Mouse (Mus musculus) kidney, adult 2 months (tissue): ENCODE data around the gene Numb. TPM values are rescaled to one million over a fixed set of nuclear protein-coding genes. Genes with fewer than 3 reads are reported as not detected.

Experiments used
- DNase-seq: peaks from one replicate; pipeline ENCODE4 v3.0.0; 2021
- H3K27ac ChIP-seq: fragments of 200-500 bp; 2 replicates; pipeline ENCODE4 v1.5.1; 2012; ENCODE audit warnings: low read depth, low read length, control low read depth, inconsistent platforms; ENCODE audit not compliant: insufficient read depth
- H3K27me3 ChIP-seq: fragments of 200-500 bp; replicated peaks from 2 replicates; pipeline ENCODE4 v1.6.1; 2012; ENCODE audit warnings: mild to moderate bottlenecking, moderate library complexity, low read length, inconsistent platforms; ENCODE audit not compliant: control insufficient read depth, insufficient read depth
- H3K36me3 ChIP-seq: fragments of 200-500 bp; 2 replicates; pipeline ENCODE4 v1.6.1; 2012; ENCODE audit warnings: mild to moderate bottlenecking, moderate library complexity, low read length, inconsistent platforms; ENCODE audit not compliant: control insufficient read depth, insufficient read depth
- H3K4me1 ChIP-seq: fragments of 200-500 bp; 2 replicates; pipeline ENCODE4 v1.6.1; 2011; ENCODE audit warnings: low read length; ENCODE audit not compliant: control insufficient read depth, insufficient read depth
- H3K4me3 ChIP-seq: fragments of 200-500 bp; 2 replicates; pipeline ENCODE4 v1.5.1; 2011; ENCODE audit warnings: mild to moderate bottlenecking, low read depth, low read length, control low read depth; ENCODE audit not compliant: insufficient read depth
- CTCF ChIP-seq: fragments of 200-500 bp; conservative IDR thresholded peaks from 2 replicates; pipeline ENCODE4 v1.5.1; 2011; ENCODE audit warnings: low read depth, mild to moderate bottlenecking, control low read depth, low read length, moderate library complexity, mixed read lengths; ENCODE audit not compliant: insufficient read depth, insufficient read length
- POLR2A ChIP-seq: fragments of 200-500 bp; IDR thresholded peaks from one replicate; pipeline ENCODE4 v1.6.1; 2011; ENCODE audit warnings: low read depth, low read length, control low read depth
- WGBS: fragments of 180-500 bp; shearing (Covaris S2); methylation state at CpG from one replicate; pipeline ENCODE4 v1.1.7; 2018; 5-methylcytosine and 5-hydroxymethylcytosine counted together
- polyA plus RNA-seq: library from polyadenylated mRNA; depleted of rRNA; stranded (reverse); fragments of >200 nt; gene quantifications from 2 replicates; pipeline ENCODE4 v1.2.3, GENCODE M21; 2012

Numb gene
- polyA plus RNA-seq, 1 experiment = 63.7 TPM

DNA sequence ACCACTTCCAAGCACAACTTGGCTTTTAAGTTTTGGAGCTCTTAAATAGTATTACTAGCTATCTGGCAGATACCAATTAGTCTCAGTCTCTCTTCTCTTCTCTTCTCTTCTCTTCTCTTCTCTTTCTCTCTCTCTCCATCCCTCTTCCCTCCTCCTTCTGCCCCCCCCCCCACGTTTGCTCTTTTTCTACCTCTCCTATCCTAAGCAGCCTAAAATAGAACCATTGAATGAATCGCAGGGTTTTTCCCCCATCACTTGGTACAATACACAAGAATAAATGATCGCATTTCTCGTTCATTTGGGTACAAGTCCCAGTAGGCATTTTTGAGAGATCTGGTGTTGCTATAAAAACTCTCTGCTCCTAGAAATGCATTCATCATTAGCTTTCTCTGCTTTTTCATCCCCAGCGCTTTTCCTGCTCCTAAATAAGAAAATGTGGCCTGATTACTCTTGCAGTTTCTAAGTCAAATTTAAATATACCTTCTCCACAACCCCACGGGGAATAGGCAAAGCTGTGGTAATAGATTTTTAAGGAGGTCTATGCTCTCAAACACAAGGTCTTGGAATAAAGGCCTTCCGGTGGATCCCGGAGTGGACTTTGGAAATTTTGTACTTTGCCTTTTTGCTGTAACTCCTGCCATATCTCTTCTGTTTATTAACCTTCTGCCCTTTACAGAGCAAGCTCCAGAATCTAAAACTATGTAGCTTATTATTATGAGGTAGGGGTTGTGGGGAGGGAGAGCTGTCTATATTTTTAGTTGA is 1.2 kb upstream of the Numb start:
- peak overlapping the region; percentile 69 for H3K27ac ChIP-seq
- no peaks in the 10 kb centered on the region for H3K27me3 ChIP-seq
- DNase-seq = peak; percentile 80
- WGBS = 24% methylated on average over 8 of the region's 8 CpGs
- TF ChIP-seq CTCF = no peak
- no peak for TF ChIP-seq POLR2A
- H3K36me3 ChIP-seq = no peaks in the 10 kb centered on the region
- H3K4me3 ChIP-seq = no peak overlapping the region; the same call in 1 of the 2 replicates
- H3K4me1 ChIP-seq = peaks cover 22% of the 10 kb centered on the region

DNA sequence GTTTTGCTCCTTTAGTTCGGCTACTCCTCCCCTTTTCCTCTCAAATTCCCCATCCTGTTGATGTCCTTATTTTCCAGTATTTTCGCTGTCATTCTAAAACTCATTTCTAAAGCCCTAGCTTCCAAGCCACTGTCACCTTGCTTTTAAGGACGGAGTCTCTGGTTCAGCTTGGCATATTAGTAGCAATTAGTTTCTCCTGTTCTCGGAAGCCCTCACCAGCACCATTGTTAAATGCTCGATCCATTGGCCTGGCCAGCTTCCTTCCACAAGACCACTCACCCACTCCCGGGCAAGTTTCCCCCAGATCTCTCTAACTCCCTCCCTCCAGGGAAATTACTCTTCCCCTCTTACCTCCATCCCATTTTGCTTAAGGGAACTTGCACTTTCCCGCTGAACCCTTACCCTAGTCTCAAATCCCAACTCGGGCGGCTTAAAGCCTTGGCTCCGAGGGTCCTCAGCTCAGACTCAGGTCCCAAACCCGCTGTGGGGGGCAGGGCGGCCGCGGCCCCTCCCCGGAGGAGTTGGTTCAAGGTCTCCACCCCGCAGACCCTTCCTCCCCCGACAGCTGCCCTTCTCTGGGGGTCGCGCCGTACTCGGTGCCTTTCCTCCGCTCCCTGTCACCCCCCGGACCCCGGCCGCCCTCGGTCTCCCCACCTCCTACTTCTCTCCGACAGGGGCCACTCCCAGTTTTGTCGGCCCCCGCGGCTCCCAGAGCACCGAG is 853 bp downstream of the Numb start:
- DNase-seq = no peak
- peak overlapping the region; percentile 67 for H3K4me3 ChIP-seq
- H3K36me3 ChIP-seq = no peaks in the 10 kb centered on the region
- 2% methylated on average over 31 of the region's 31 CpGs for WGBS
- peak overlapping the region; percentile 80 for H3K27ac ChIP-seq
- peaks cover 18% of the 10 kb centered on the region for H3K4me1 ChIP-seq
- TF ChIP-seq POLR2A = no peak
- no peak for TF ChIP-seq CTCF
- no peaks in the 10 kb centered on the region for H3K27me3 ChIP-seq

DNA sequence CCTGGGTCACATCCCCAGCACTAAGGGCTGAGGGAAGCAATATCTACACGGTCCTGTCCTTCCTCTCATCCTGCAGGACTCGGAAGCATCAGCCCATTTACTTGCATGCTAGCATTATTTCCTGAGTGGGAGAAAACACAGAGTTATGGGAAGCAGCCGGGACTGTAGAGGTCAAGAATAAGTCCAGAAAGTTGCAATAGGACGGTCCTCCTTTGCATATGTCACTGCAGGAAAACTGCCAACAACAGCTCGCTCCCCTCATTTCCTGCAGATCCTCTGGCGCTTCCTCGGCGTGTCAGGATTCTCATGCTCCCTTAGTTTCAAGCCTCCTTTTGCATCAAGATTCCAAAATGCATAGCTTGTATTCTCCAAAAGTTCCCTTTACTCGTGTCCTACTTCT is 4.8 kb downstream of the Numb start:
- 53% methylated on average over 9 of the region's 9 CpGs for WGBS
- peak; percentile 52 for DNase-seq
- H3K4me3 ChIP-seq = no peak overlapping the region
- H3K27me3 ChIP-seq = no peaks in the 10 kb centered on the region
- H3K4me1 ChIP-seq = peaks cover 20% of the 10 kb centered on the region
- no peak for TF ChIP-seq POLR2A
- no peak for TF ChIP-seq CTCF
- H3K36me3 ChIP-seq = no peaks in the 10 kb centered on the region
- H3K27ac ChIP-seq = no peak overlapping the region

DNA sequence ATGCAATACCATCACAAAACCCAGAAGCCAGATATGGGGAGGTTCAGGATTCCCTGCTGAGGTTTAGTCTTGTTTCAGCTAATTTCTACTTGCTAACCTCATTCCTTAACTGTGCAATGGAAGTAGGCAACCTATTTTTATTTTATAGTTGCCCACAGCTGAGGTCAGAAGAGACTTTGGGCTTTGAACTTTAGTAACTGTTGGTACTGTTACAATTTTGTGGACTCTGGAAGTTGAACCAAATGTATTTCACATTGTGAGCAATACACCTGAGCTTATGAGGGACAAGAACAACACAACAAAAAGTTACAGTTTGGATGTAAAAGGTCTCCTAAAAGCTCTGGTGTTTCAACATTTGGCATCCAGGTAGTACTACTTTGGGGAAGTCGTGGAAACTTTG is 6.9 kb downstream of the Numb start:
- Histone ChIP-seq H3K4me3 (no peak overlapping the region), H3K27me3 (no peaks in the 10 kb centered on the region), H3K36me3 (no peaks in the 10 kb centered on the region), H3K27ac (peak overlapping the region; percentile 46; the same call in 1 of the 2 replicates), H3K4me1 (peaks cover 22% of the 10 kb centered on the region)
- DNase-seq = peak; percentile 54
- TF ChIP-seq POLR2A = no peak
- TF ChIP-seq CTCF = no peak
- 56% methylated on average over 1 of the region's 1 CpGs for WGBS

DNA sequence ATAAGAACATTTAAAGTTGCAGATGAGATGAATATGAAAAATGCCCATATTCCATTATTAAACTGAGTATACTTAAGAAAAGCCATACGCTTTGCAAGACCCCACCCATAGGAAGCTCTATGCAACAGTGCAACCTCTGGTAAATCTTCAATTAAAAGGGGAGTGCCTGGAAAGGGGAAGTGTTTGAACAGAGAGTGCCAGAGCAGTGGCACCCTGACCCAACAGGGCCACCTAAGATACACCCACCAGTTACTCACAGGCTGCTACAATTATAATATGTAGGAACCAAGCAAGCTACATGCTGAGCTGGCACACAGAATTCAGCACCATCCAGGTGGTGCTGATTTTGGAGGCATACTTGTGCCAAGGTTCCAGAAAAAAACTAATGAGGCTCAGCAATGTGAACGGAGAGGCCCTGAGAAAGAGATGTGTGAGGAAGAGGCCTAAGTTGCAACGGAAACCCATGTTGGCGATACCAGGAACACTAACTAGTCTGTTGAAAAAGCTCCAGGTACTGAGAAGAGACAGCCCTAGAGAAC is 7.5 kb downstream of the Numb start:
- 73% methylated on average over 4 of the region's 4 CpGs for WGBS
- TF ChIP-seq CTCF (no peak), POLR2A (no peak)
- Histone ChIP-seq H3K36me3 (no peaks in the 10 kb centered on the region), H3K27me3 (no peaks in the 10 kb centered on the region), H3K27ac (peak overlapping the region; percentile 36; the same call in 1 of the 2 replicates), H3K4me3 (no peak overlapping the region), H3K4me1 (peaks cover 20% of the 10 kb centered on the region)
- DNase-seq = no peak

DNA sequence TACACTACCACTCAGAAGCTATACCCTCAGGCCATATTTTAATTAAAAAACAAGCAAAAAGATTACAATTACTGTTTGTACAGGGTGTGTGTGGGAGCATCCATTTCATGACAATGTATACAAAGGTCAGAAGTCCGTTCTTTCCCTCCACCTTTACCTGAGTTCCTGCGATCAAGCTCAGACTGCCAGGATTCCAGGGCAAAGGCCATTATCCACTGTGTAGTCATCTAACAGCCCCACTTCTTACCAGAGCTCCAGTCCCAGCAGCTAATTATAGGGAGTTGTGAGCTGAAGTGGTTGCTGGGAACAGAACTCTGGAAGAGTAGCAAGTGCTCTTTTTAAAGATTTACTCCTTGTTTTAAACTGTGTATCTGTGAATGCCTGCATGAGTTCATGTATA is 11.3 kb downstream of the Numb start:
- peak; percentile 56 for DNase-seq
- WGBS = 41% methylated on average over 2 of the region's 2 CpGs
- Histone ChIP-seq H3K4me1 (peaks cover 15% of the 10 kb centered on the region), H3K4me3 (no peak overlapping the region), H3K27ac (no peak overlapping the region), H3K27me3 (no peaks in the 10 kb centered on the region), H3K36me3 (no peaks in the 10 kb centered on the region)
- TF ChIP-seq CTCF (no peak), POLR2A (no peak)

DNA sequence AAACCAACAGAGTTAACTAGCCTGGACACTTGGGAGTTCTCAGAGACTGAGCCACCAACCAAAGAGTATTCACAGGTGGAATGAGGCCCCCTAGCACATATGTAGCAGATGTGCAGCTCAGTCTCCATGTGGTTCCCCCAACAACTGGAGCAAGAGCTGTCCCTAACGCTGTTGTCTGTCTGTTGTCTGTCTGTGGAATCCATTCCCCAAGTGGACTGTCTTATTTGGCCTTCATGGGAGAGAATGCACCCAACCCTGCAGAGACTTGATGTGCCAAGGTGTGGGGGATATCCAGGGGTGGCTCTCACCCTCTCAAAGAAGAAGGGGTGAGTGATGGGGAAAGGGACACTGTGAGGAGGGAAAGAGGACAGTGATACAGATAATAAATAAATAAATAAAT is 28.8 kb downstream of the Numb start:
- DNase-seq = no peak
- Histone ChIP-seq H3K4me1 (no peaks in the 10 kb centered on the region), H3K36me3 (no peaks in the 10 kb centered on the region), H3K27me3 (no peaks in the 10 kb centered on the region), H3K4me3 (no peak overlapping the region), H3K27ac (no peak overlapping the region)
- WGBS = 100% methylated on average over 1 of the region's 1 CpGs
- TF ChIP-seq POLR2A = no peak
- no peak for TF ChIP-seq CTCF
